Mouse (Mus musculus) midbrain, postnatal 0 days (tissue): Measurements from ENCODE around the gene Fam72a. TPM values are rescaled to one million over a fixed set of nuclear protein-coding genes. Genes with fewer than 3 reads are reported as not detected.

ENCODE experiments used
- ATAC-seq: fragments of 200-750 bp; cut with Nextera tagmentation; 2 replicates; pipeline ENCODE4 v1.8.0; 2017; ENCODE audit warnings: moderate number of reproducible peaks, mild to moderate bottlenecking, moderate TSS enrichment, moderate library complexity; ENCODE audit not compliant: low FRiP score
- DNase-seq: peaks from one replicate; pipeline ENCODE4 v3.0.0-alpha.2; 2015; ENCODE audit warnings: low spot score
- H3K27ac ChIP-seq: fragments of 300-500 bp; sonication (generic); 2 replicates; pipeline ENCODE4 v1.5.1; 2014; ENCODE audit warnings: low read depth, mild to moderate bottlenecking, low read length, mixed read lengths
- H3K27me3 ChIP-seq: fragments of 300-500 bp; sonication (generic); 2 replicates; pipeline ENCODE4 v1.6.1; 2014; ENCODE audit warnings: low read length, control low read depth, mixed read lengths; ENCODE audit not compliant: insufficient read depth
- H3K36me3 ChIP-seq: fragments of 300-500 bp; sonication (generic); 2 replicates; pipeline ENCODE4 v1.6.1; 2014; ENCODE audit warnings: low read length, control low read depth, mixed read lengths; ENCODE audit not compliant: insufficient read depth
- H3K4me1 ChIP-seq: fragments of 300-500 bp; sonication (generic); 2 replicates; pipeline ENCODE4 v1.6.1; 2014; ENCODE audit warnings: mild to moderate bottlenecking, control low read depth, antibody characterized with exemption, low read length, mixed read lengths; ENCODE audit not compliant: insufficient read depth
- H3K4me2 ChIP-seq: fragments of 300-500 bp; sonication (generic); 2 replicates; pipeline ENCODE4 v1.6.1; 2014; ENCODE audit warnings: low read depth, mild to moderate bottlenecking, low read length, mixed read lengths; ENCODE audit not compliant: poor library complexity, severe bottlenecking
- H3K4me3 ChIP-seq: fragments of 300-500 bp; sonication (generic); 2 replicates; pipeline ENCODE4 v1.5.1; 2014; ENCODE audit warnings: low read depth, mild to moderate bottlenecking, low read length, moderate library complexity
- H3K9ac ChIP-seq: fragments of 300-500 bp; sonication (generic); replicated peaks from 2 replicates; pipeline ENCODE4 v1.6.1; 2014; ENCODE audit warnings: mild to moderate bottlenecking, low read length, moderate library complexity, mixed read lengths; ENCODE audit not compliant: poor library complexity, severe bottlenecking
- H3K9me3 ChIP-seq: fragments of 300-500 bp; sonication (generic); 2 replicates; pipeline ENCODE4 v1.6.1; 2016; ENCODE audit warnings: low read length, control low read depth
- CTCF ChIP-seq: IDR thresholded peaks from 2 replicates; pipeline ENCODE4 v1.5.1; 2016; ENCODE audit warnings: antibody characterized with exemption, mild to moderate bottlenecking
- WGBS: fragments of 180-500 bp; shearing (Covaris S2); extraction: QIAGEN DNeasy Blood & Tissue Kit; methylation state at CpG from one replicate; pipeline ENCODE4 v1.1.7; 2014; 5-methylcytosine and 5-hydroxymethylcytosine counted together
- polyA plus RNA-seq: library from polyadenylated mRNA; unstranded; fragments of >200 nt; fragmentation: Nextera tagmentation; extraction: Ambion mirVana; gene quantifications from 2 replicates; pipeline ENCODE4 v1.2.1, GENCODE M21; 2015
- total RNA-seq: library from RNA; depleted of rRNA; stranded (reverse); fragments of >200 nt; gene quantifications from 2 replicates; pipeline ENCODE4 v1.2.3, GENCODE M21; 2014

Fam72a gene
- total and polyA plus RNA-seq, 2 experiments from 2014 or later: 0.53 to 0.60 TPM

DNA sequence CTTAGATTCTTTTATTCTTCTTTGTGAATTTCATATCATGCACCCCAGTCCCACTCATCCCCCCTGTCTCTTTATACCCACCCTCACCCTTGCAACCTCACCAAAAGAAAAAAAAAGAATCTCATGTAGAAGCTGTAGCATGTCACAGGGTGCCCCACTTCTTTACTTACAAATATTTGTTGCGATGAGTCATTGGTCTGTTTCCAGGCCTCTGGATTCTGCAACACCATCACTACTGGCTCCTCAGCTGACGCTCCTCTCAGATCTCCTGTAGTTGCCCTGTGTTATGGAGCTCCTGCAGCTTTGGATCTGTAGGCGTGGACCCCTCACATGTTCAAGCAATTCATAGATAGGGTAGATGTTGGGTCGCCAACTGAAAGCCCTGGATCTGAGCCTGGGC, 12.1 kb downstream of the Fam72a start:
- no peak overlapping the region for H3K4me3 ChIP-seq
- ATAC-seq: no peak
- DNase-seq: no peak
- H3K4me2 ChIP-seq: no peak overlapping the region
- H3K9ac ChIP-seq: no peak overlapping the region
- H3K27me3 ChIP-seq: no peaks in the 10 kb centered on the region
- no peaks in the 10 kb centered on the region for H3K4me1 ChIP-seq
- TF ChIP-seq CTCF: no peak
- no peaks in the 10 kb centered on the region for H3K9me3 ChIP-seq
- H3K36me3 ChIP-seq: no peaks in the 10 kb centered on the region
- 96% methylated on average over 4 of the region's 4 CpGs for WGBS
- no peak overlapping the region for H3K27ac ChIP-seq

DNA sequence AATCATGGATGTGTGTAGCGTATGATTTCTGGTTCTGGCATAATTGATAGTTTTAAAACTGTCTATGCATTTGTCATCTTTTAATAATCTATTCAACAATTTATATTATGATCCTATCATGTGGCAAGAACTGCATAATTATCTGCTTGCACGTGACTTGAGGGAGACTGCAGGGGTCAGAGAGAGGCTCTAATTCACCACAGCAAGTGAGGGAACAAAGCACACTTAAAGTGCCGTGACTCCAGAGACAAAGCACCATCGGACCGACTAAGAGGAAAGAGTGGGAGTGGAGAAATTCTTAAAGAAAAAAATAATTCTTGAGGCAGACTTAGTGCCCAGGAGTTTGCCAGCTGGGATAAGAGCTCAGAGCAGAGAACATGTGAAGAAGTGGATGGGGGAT, 13.1 kb downstream of the Fam72a start:
- Histone ChIP-seq H3K4me2 (no peak overlapping the region), H3K27ac (no peak overlapping the region), H3K9ac (no peak overlapping the region), H3K4me3 (no peak overlapping the region), H3K9me3 (no peaks in the 10 kb centered on the region), H3K4me1 (no peaks in the 10 kb centered on the region), H3K36me3 (no peaks in the 10 kb centered on the region), H3K27me3 (no peaks in the 10 kb centered on the region)
- 26% methylated on average over 5 of the region's 5 CpGs for WGBS
- DNase-seq: no peak
- ATAC-seq: no peak
- TF ChIP-seq CTCF: no peak

DNA sequence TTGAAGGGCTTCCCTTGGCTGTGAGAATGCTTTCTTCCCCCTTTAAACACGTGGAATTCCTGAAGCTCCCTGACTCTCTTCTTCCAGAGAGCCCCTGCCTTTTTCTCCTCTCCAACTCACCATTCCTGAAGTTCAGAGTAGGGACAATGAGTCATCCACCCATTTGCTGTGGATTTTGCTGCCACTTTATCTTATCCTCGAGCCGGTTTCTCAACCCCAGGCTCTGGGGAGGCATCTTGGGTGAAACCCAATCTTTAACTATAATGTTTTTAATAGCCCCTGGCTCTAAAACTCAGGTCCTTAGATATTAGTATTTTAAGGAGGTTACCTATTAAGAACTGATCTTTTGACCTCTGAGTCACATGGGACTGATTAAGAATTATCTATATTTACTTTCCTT, 13.7 kb downstream of the Fam72a start:
- no peak for TF ChIP-seq CTCF
- Histone ChIP-seq H3K9ac (no peak overlapping the region), H3K4me2 (no peak overlapping the region), H3K9me3 (no peaks in the 10 kb centered on the region), H3K4me3 (no peak overlapping the region), H3K36me3 (no peaks in the 10 kb centered on the region), H3K27ac (no peak overlapping the region), H3K4me1 (no peaks in the 10 kb centered on the region), H3K27me3 (no peaks in the 10 kb centered on the region)
- ATAC-seq: no peak
- DNase-seq: no peak
- WGBS: 57% methylated on average over 3 of the region's 3 CpGs

DNA sequence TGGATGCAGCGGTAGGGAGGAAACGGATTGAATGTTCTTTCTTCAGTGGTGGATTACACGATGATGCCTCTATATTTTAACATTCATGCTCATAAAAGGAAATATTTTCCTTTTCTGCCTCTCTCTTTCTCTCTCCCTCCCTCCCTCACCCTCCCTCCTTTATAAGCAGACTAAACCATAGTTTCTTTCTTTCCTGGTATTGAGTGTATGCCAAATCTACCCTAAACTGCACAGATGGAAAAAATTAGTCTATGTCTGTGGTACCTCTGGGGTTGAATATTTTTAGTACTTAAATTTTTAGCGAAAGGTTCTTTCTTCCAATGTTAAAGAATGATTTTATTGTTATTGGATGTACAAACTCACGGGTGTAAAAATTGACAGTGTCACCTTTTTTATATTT, 14.2 kb downstream of the Fam72a start:
- Histone ChIP-seq H3K9ac (no peak overlapping the region), H3K4me2 (no peak overlapping the region), H3K27me3 (no peaks in the 10 kb centered on the region), H3K4me1 (no peaks in the 10 kb centered on the region), H3K36me3 (no peaks in the 10 kb centered on the region), H3K9me3 (no peaks in the 10 kb centered on the region), H3K4me3 (no peak overlapping the region), H3K27ac (no peak overlapping the region)
- DNase-seq (no peak), ATAC-seq (no peak)
- 92% methylated on average over 5 of the region's 5 CpGs for WGBS
- no peak for TF ChIP-seq CTCF

DNA sequence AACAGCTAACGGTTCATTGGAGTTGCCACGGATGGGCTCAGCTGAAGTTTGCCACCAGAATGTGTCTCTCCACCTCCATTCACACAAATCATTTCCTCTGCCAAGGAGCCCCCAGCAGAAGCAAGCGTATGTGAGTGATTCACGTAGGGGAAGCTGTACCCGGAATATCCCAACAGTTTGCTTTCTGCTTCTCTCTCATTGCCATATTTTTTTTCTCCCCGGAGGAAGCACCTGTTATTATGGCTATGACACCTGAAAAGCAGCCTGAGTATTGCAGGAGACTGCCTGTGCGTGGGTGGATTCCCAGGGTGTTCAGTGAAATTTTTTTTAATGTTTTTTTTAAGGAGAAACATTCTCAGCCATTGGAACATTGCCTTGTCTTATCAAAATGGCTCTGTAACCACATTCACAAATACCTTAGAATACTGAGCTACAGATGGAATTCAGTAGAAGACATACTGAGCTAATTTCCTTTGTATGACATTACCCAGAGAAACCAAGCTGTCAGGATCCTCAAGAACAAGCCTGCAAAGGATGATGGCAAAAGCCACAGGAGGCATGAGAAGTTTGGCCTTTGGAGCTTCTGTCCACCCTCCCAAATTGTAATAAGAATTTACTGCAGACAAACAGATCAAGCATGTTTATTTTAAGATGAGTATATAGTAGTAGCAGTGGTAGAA, 16.3 kb downstream of the Fam72a start:
- H3K4me3 ChIP-seq: no peak overlapping the region
- TF ChIP-seq CTCF: no peak
- H3K36me3 ChIP-seq: no peaks in the 10 kb centered on the region
- 82% methylated on average over 7 of the region's 7 CpGs for WGBS
- H3K4me1 ChIP-seq: no peaks in the 10 kb centered on the region
- H3K27me3 ChIP-seq: no peaks in the 10 kb centered on the region
- ATAC-seq (no peak), DNase-seq (no peak)
- H3K9me3 ChIP-seq: no peaks in the 10 kb centered on the region
- no peak overlapping the region for H3K27ac ChIP-seq
- H3K9ac ChIP-seq: no peak overlapping the region
- no peak overlapping the region for H3K4me2 ChIP-seq

DNA sequence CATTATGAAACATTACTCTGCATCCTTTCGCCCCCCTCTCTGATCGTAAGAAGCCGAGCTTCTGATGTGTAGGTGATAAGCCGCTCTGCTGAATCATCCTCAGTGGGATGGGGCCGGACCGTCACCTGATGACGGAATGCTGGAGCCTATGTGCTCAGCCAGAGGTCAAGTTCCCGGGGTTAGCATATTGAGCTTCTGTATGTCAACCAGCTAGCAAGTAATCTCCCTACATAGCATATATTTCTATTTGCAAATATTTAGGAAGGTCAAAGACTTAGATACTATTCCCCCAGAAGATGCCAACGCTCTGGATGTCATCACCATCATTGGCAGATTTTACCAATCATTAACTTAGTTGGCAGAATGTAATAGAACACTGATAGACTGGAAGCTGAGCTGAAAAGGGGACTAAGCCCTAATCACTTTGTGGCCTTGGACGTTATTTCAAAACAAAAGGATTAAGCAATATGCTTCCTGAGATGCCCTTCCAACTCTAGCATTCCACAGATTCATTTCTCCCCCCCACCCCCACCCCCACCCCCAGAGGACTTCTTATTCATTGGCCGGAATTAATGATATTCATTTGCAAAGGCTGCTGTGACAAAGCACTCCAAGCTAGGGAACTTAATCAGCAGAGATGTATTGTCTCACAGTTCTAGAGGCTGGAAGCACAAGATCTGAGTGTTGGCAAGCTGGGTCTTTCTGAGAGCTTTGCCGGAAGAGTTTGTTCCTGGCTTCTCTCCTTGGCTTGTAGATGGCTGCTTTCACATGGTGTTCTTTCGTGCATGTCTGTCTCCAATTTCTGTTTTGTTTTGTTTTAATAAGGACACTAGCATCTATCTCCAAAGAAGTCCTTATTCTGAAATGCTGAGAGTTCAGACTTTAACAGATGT, 19.3 kb downstream of the Fam72a start:
- Histone ChIP-seq H3K9ac (no peak overlapping the region), H3K27ac (no peak overlapping the region), H3K36me3 (no peaks in the 10 kb centered on the region), H3K4me1 (no peaks in the 10 kb centered on the region), H3K4me3 (no peak overlapping the region), H3K9me3 (no peaks in the 10 kb centered on the region), H3K4me2 (no peak overlapping the region), H3K27me3 (no peaks in the 10 kb centered on the region)
- DNase-seq (no peak), ATAC-seq (no peak)
- WGBS: 79% methylated on average over 13 of the region's 13 CpGs
- TF ChIP-seq CTCF: no peak
